14 mouse cellular contexts compared by ENCODE assay signal in the genomic region with DNA sequence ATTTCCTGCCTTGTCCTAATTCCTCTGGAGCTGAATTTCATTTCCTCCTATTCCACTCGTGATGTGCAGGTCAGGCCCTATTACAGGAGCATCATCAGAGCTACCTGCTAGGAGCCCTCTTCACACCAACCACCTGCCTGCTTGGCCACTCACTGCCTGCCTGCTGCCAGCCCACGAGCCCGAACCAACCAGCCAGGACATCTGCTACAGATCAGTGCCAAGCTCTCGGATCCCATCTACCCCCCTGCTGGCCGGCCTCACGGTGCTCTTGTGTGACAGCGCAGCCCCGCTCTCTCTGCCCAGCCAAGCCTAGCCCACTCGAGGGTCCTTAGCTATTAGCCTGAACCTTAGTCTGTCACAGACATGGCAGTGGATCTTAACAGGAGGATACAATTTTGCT.
A peak's percentile ranks its signal among the peaks of the same experiment; 100 is the strongest.
DNase-seq lines count a peak whose midpoint lies in the region; ATAC-seq and TF ChIP-seq lines count a peak whose summit lies in the region.
"Had no signal": no experiment of that assay in that cellular context is flagged by ENCODE, and none has a peak within 500 bp of the region (broad histone marks: within the 10 kb centered on the region; RNA-seq: fewer than 3 reads in every experiment).

No protein-coding gene starts in this region.

- no peaks in the 10 kb centered on the region for H3K36me3 ChIP-seq in forebrain, embryonic 15.5 days
- no peaks in the 10 kb centered on the region for H3K36me3 ChIP-seq in forebrain, embryonic 12.5 days (replicated peaks)
- no peaks in the 10 kb centered on the region for H3K36me3 ChIP-seq in liver, embryonic 11.5 days (ENCODE audit: control insufficient read depth, insufficient read depth, low read length)
- H3K36me3 ChIP-seq: heart, embryonic 10.5 days; liver, embryonic 15.5 days had no signal

- no peak overlapping the region for H3K4me3 ChIP-seq in forebrain, embryonic 15.5 days
- H3K4me3 ChIP-seq in forebrain, embryonic 12.5 days (replicated peaks) = no peak overlapping the region
- no peak overlapping the region for H3K4me3 ChIP-seq in left cerebral cortex, adult 2 months
- no peak overlapping the region for H3K4me3 ChIP-seq in liver, embryonic 11.5 days (ENCODE audit: low read depth, low read length)
- H3K4me3 ChIP-seq: erythroblast, embryonic 14.5 days; heart, embryonic 10.5 days; liver, embryonic 15.5 days had no signal

- no peaks in the 10 kb centered on the region for H3K4me1 ChIP-seq in forebrain, embryonic 15.5 days
- H3K4me1 ChIP-seq in forebrain, embryonic 12.5 days = no peaks in the 10 kb centered on the region
- H3K4me1 ChIP-seq in liver, embryonic 11.5 days (replicated peaks; ENCODE audit: control insufficient read depth, insufficient read depth, low read length) = no peaks in the 10 kb centered on the region
- H3K4me1 ChIP-seq: heart, embryonic 10.5 days; liver, embryonic 15.5 days had no signal

- 57% methylated on average over 9 of the region's 9 CpGs for WGBS in forebrain, embryonic 15.5 days
- 71% methylated on average over 9 of the region's 9 CpGs for WGBS in forebrain, embryonic 12.5 days
- 72% methylated on average over 9 of the region's 9 CpGs for WGBS in liver, embryonic 11.5 days

- no peak; the same call in 1 of the 2 replicates for TF ChIP-seq CTCF in left cerebral cortex, adult 2 months (IDR thresholded peaks at IDR 0.05)

- no peak overlapping the region for H3K9ac ChIP-seq in forebrain, embryonic 15.5 days (replicated peaks)
- no peak overlapping the region for H3K9ac ChIP-seq in forebrain, embryonic 12.5 days
- no peak overlapping the region for H3K9ac ChIP-seq in liver, embryonic 11.5 days (ENCODE audit: low read depth, low read length)
- H3K9ac ChIP-seq: liver, embryonic 15.5 days had no signal

- no peaks in the 10 kb centered on the region for H3K27me3 ChIP-seq in forebrain, embryonic 15.5 days
- no peaks in the 10 kb centered on the region for H3K27me3 ChIP-seq in forebrain, embryonic 12.5 days
- no peaks in the 10 kb centered on the region for H3K27me3 ChIP-seq in liver, embryonic 11.5 days (replicated peaks; ENCODE audit: control insufficient read depth, insufficient read depth, low read length)
- H3K27me3 ChIP-seq: liver, embryonic 15.5 days had no signal

- H3K27ac ChIP-seq in forebrain, embryonic 15.5 days (replicated peaks) = no peak overlapping the region
- H3K27ac ChIP-seq in forebrain, embryonic 12.5 days = no peak overlapping the region
- H3K27ac ChIP-seq in left cerebral cortex, adult 2 months = no peak overlapping the region
- H3K27ac ChIP-seq in liver, embryonic 11.5 days (ENCODE audit: low read depth, low read length) = no peak overlapping the region
- H3K27ac ChIP-seq: heart, embryonic 10.5 days; liver, embryonic 15.5 days had no signal

- peak; percentile 6 to 23 for DNase-seq in left cerebral cortex, adult 18-20 months (ENCODE audit: low spot score in 2 of 2)
- no peak for DNase-seq in left cerebral cortex, adult 2 months (ENCODE audit: extremely low spot score in 1 of 2, low spot score in 2 of 2)
- peak; percentile 93 to 96 for DNase-seq in cerebellum, postnatal 14 days
- no peak for DNase-seq in liver, embryonic 11.5 days (ENCODE audit: low spot score)
- no peak for DNase-seq in embryo, embryonic 10.5 days (ENCODE audit: low spot score)
- DNase-seq: heart, postnatal 4 days; kidney, adult 2 months; lung, postnatal 36 days had no signal

- H3K4me2 ChIP-seq in forebrain, embryonic 15.5 days (replicated peaks) = no peak overlapping the region
- H3K4me2 ChIP-seq in forebrain, embryonic 12.5 days = no peak overlapping the region
- no peak overlapping the region for H3K4me2 ChIP-seq in liver, embryonic 11.5 days
- H3K4me2 ChIP-seq: liver, embryonic 15.5 days had no signal

- intact Hi-C loops in left cerebral cortex, adult 2 months (cut with DNase I) = loop anchor here (5.0 kb wide), 1 partner anchor 177 kb away; no protein-coding TSS in a partner anchor

- ATAC-seq in forebrain, embryonic 15.5 days (replicated peaks) = peak; percentile 69; the same call in 1 of the 2 replicates
- no peak for ATAC-seq in forebrain, embryonic 12.5 days (ENCODE audit: low FRiP score)
- peak; percentile 99 for ATAC-seq in cerebellum, adult (ENCODE audit: insufficient number of reproducible peaks, low FRiP score, low TSS enrichment)
- no peak for ATAC-seq in liver, embryonic 11.5 days (replicated peaks; ENCODE audit: low FRiP score)

- H3K9me3 ChIP-seq in forebrain, embryonic 15.5 days = no peaks in the 10 kb centered on the region
- no peaks in the 10 kb centered on the region for H3K9me3 ChIP-seq in forebrain, embryonic 12.5 days
- H3K9me3 ChIP-seq in liver, embryonic 11.5 days (ENCODE audit: control insufficient read depth, low read length) = no peaks in the 10 kb centered on the region
- H3K9me3 ChIP-seq: heart, embryonic 10.5 days; liver, embryonic 15.5 days had no signal

Comparison
In these comparisons a context has a peak if more than half of its experiments do, and no peak if none do; other contexts are left out.
1. ATAC-seq: peak in forebrain, embryonic 15.5 days (single experiment) and cerebellum, adult (single experiment); none in forebrain, embryonic 12.5 days (single experiment) and liver, embryonic 11.5 days (single experiment).
2. DNase-seq: peak in left cerebral cortex, adult 18-20 months (2 of 2) and cerebellum, postnatal 14 days (2 of 2); none in left cerebral cortex, adult 2 months (0 of 2), liver, embryonic 11.5 days (single experiment) and embryo, embryonic 10.5 days (single experiment).